Mouse (Mus musculus): Measurements from ENCODE around the gene Clps.

- no peak for TF ChIP-seq POLR2A (IDR thresholded peaks at IDR 0.05; ENCODE audit: low read depth, low read length)
- TF ChIP-seq CTCF (IDR thresholded peaks at IDR 0.05; ENCODE audit: extremely low read depth, insufficient read depth, insufficient read length, insufficient replicate concordance): no peak
These were observed 2.8 kb downstream of the Clps start for GRCm38 (mm10) chr17:28557772-28558171.
